Mouse (Mus musculus): ENCODE data around the gene Gimd1.

DNA sequence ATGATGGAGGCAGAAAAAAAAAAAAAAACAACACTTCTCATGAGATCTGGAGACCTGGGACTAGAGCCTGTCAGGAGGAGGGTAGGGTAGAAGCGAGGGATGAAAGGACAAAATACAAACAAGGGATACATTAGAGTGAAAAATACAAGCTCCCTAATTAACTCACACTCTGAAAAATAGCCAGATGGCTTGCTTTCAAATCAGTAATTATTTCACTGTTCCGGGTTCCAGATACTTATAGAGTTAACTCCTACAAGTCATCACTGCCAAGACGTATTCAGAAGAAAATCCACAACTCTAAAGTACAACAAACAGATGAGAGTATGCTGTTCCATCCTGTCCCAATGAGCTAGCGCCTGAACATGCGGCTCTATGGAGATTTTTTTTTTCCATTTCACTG lies 20.6 kb downstream of the Gimd1 start:
- TF ChIP-seq CTCF (conservative IDR thresholded peaks at IDR 0.05; ENCODE audit: insufficient read depth, insufficient read length, low read depth, low read length) (no peak), POLR2A (IDR thresholded peaks at IDR 0.05; ENCODE audit: low read depth, low read length) (no peak)
